30 mouse cellular contexts compared by ENCODE assay signal in genomic region chr11:77068825-77069224, GRCm38 (mm10).
"Had no signal": no experiment of that assay in that cellular context is flagged by ENCODE, and none has a peak within 500 bp of the region (broad histone marks: within the 10 kb centered on the region; RNA-seq: fewer than 3 reads in every experiment).

No protein-coding gene starts in this region.

- H3K9ac ChIP-seq: limb, embryonic 12.5 days; limb, embryonic 13.5 days; limb, embryonic 15.5 days; liver, embryonic 12.5 days; liver, embryonic 13.5 days; liver, embryonic 14.5 days; liver, embryonic 15.5 days; liver, postnatal 0 days; lung, embryonic 14.5 days; lung, embryonic 15.5 days; midbrain, embryonic 12.5 days; midbrain, embryonic 13.5 days; midbrain, embryonic 15.5 days had no signal

- H3K27ac ChIP-seq: left cerebral cortex, adult 2 months; limb, embryonic 10.5 days; limb, embryonic 12.5 days; limb, embryonic 13.5 days; limb, embryonic 15.5 days; liver, embryonic 12.5 days; liver, embryonic 13.5 days; liver, embryonic 14.5 days; liver, embryonic 15.5 days; lung, embryonic 15.5 days; macrophage; midbrain, embryonic 10.5 days; midbrain, embryonic 12.5 days; midbrain, embryonic 13.5 days; midbrain, embryonic 15.5 days had no signal

- DNase-seq: left cerebral cortex, postnatal 4 days; liver; liver, embryonic 13.5 days; liver, postnatal 0 days; lung, adult 18-20 months; lung, adult 2 months; lung, embryonic 14.5 days; lung, postnatal 10 days; lung, postnatal 14 days; lung, postnatal 36 days; lung, postnatal 4 days; midbrain, embryonic 14.5 days had no signal

- H3K4me1 ChIP-seq: limb, embryonic 10.5 days; limb, embryonic 12.5 days; limb, embryonic 13.5 days; limb, embryonic 15.5 days; midbrain, embryonic 10.5 days; midbrain, embryonic 12.5 days; midbrain, embryonic 13.5 days; midbrain, embryonic 15.5 days had no signal

- H3K27me3 ChIP-seq: limb, embryonic 12.5 days; limb, embryonic 13.5 days; limb, embryonic 15.5 days; liver, embryonic 12.5 days; liver, embryonic 13.5 days; liver, embryonic 15.5 days; lung, embryonic 15.5 days; megakaryocyte, embryonic 14.5 days; midbrain, embryonic 12.5 days; midbrain, embryonic 13.5 days; midbrain, embryonic 15.5 days had no signal

- H3K4me3 ChIP-seq: left cerebral cortex, adult 2 months; limb, embryonic 10.5 days; limb, embryonic 12.5 days; limb, embryonic 13.5 days; limb, embryonic 15.5 days; liver, embryonic 12.5 days; liver, embryonic 13.5 days; liver, embryonic 15.5 days; lung, embryonic 15.5 days; megakaryocyte, embryonic 14.5 days; midbrain, embryonic 10.5 days; midbrain, embryonic 12.5 days; midbrain, embryonic 13.5 days; midbrain, embryonic 15.5 days; myocyte had no signal

- ATAC-seq: liver, embryonic 12.5 days; liver, postnatal 0 days; lung, postnatal 0 days; midbrain, embryonic 13.5 days; midbrain, embryonic 15.5 days; midbrain, embryonic 16.5 days had no signal

- H3K9me3 ChIP-seq: limb, embryonic 10.5 days; limb, embryonic 12.5 days; limb, embryonic 13.5 days; limb, embryonic 15.5 days; liver, embryonic 12.5 days; liver, embryonic 13.5 days; liver, embryonic 15.5 days; lung, embryonic 15.5 days; megakaryocyte, embryonic 14.5 days; midbrain, embryonic 10.5 days; midbrain, embryonic 12.5 days; midbrain, embryonic 13.5 days; midbrain, embryonic 15.5 days had no signal
